Mouse (Mus musculus) C2C12 (cell line): Measurements from ENCODE around the gene Polr3g. TPM values are rescaled to one million over a fixed set of nuclear protein-coding genes. Genes with fewer than 3 reads are reported as not detected.

Experiments used
- H3K27me3 ChIP-seq: one replicate; pipeline ENCODE4 v1.6.1; 2011; ENCODE audit not compliant: control insufficient read depth, insufficient read depth, insufficient read length
- H3K36me3 ChIP-seq: one replicate; pipeline ENCODE4 v1.6.1; 2011; ENCODE audit not compliant: control insufficient read depth, insufficient read depth
- H3K4me3 ChIP-seq: one replicate; pipeline ENCODE4 v1.5.1; 2011; ENCODE audit warnings: mild to moderate bottlenecking, control low read depth; ENCODE audit not compliant: poor library complexity, insufficient read depth, severe bottlenecking
- H3K79me2 ChIP-seq: one replicate; pipeline ENCODE4 v1.6.1; 2011; ENCODE audit not compliant: control insufficient read depth, insufficient read depth
- H3K79me3 ChIP-seq: one replicate; pipeline ENCODE4 v1.6.1; 2011; ENCODE audit warnings: low read depth, control low read depth
- H3ac ChIP-seq: one replicate; pipeline ENCODE3; 2011; ENCODE audit warnings: low read depth; ENCODE audit not compliant: control insufficient read depth, insufficient read length
- CEBPB ChIP-seq: IDR thresholded peaks from one replicate; pipeline ENCODE4 v1.6.1; 2011; ENCODE audit warnings: low read depth, mild to moderate bottlenecking, control low read depth, moderate library complexity
- CTCF ChIP-seq: IDR thresholded peaks from one replicate; pipeline ENCODE4 v1.5.1; 2011; ENCODE audit not compliant: control insufficient read depth, insufficient read depth, insufficient read length
- FOSL1 ChIP-seq: IDR thresholded peaks from one replicate; pipeline ENCODE4 v1.8.0; 2011; ENCODE audit warnings: mild to moderate bottlenecking, low read length; ENCODE audit not compliant: poor library complexity, insufficient read depth, severe bottlenecking
- MAX ChIP-seq: IDR thresholded peaks from one replicate; pipeline ENCODE4 v1.6.1; 2011; ENCODE audit warnings: mild to moderate bottlenecking, control low read depth
- MYOD1 ChIP-seq: IDR thresholded peaks from one replicate; pipeline ENCODE4 v1.6.1; 2011; ENCODE audit warnings: low read depth; ENCODE audit not compliant: control insufficient read depth, insufficient read length
- MYOG ChIP-seq: IDR thresholded peaks from one replicate; pipeline ENCODE4 v1.6.1; 2011; ENCODE audit not compliant: control insufficient read depth, insufficient read length; ENCODE audit errors: extremely low read depth
- USF1 ChIP-seq: IDR thresholded peaks from one replicate; pipeline ENCODE4 v1.6.1; 2011; ENCODE audit warnings: low read depth, mild to moderate bottlenecking, control low read depth, moderate library complexity
- polyA plus RNA-seq: library from polyadenylated mRNA; unstranded; fragments of >200 nt; fragmentation: generic; extraction: Trizol; gene quantifications from one replicate; pipeline ENCODE4 v1.2.1, GENCODE M21; 2012; ENCODE audit warnings: missing spikeins

Gene Polr3g
- polyA plus RNA-seq, 1 experiment, result 17.3 TPM

- no peak for TF ChIP-seq MYOG
- no peak for TF ChIP-seq CEBPB
- TF ChIP-seq MAX, result no peak
- TF ChIP-seq USF1, result no peak
- no peak for TF ChIP-seq CTCF
- no peak for TF ChIP-seq FOSL1
- TF ChIP-seq MYOD1, result no peak
- Histone ChIP-seq H3K4me3 (no peak overlapping the region), H3K27me3 (no peaks in the 10 kb centered on the region), H3K79me2 (peaks cover 83% of the 10 kb centered on the region), H3K36me3 (peaks cover 23% of the 10 kb centered on the region), H3ac (no peak overlapping the region), H3K79me3 (peaks cover 50% of the 10 kb centered on the region)
Observed at GRCm38 (mm10) chr13:81703148-81703547, 7.7 kb downstream of the Polr3g start.

GRCm38 (mm10) chr13:81694446-81694845, 16.4 kb downstream of the Polr3g start:
- Histone ChIP-seq H3ac (no peak overlapping the region), H3K4me3 (no peak overlapping the region), H3K79me3 (peaks cover 4% of the 10 kb centered on the region), H3K27me3 (no peaks in the 10 kb centered on the region), H3K79me2 (no peaks in the 10 kb centered on the region), H3K36me3 (peaks cover 49% of the 10 kb centered on the region)
- TF ChIP-seq MYOG (no peak), CTCF (no peak), FOSL1 (no peak), CEBPB (no peak), MYOD1 (no peak), MAX (no peak), USF1 (no peak)

- Histone ChIP-seq H3ac (no peak overlapping the region), H3K79me2 (no peaks in the 10 kb centered on the region), H3K27me3 (no peaks in the 10 kb centered on the region), H3K79me3 (no peaks in the 10 kb centered on the region), H3K36me3 (peaks cover 50% of the 10 kb centered on the region), H3K4me3 (no peak overlapping the region)
- TF ChIP-seq MYOG (no peak), FOSL1 (no peak), USF1 (no peak), CEBPB (no peak), MAX (no peak), CTCF (no peak), MYOD1 (no peak)
Observed at GRCm38 (mm10) chr13:81691606-81692005, 19.2 kb downstream of the Polr3g start.

- no peak overlapping the region for H3ac ChIP-seq
- H3K27me3 ChIP-seq, result no peaks in the 10 kb centered on the region
- no peaks in the 10 kb centered on the region for H3K79me2 ChIP-seq
- H3K79me3 ChIP-seq, result no peaks in the 10 kb centered on the region
- H3K36me3 ChIP-seq, result peaks cover 52% of the 10 kb centered on the region
- no peak overlapping the region for H3K4me3 ChIP-seq
- TF ChIP-seq FOSL1 (no peak), MAX (peak; percentile 51), MYOD1 (peak; percentile 97), USF1 (peak; percentile 66)
Observed at GRCm38 (mm10) chr13:81690477-81690876, 20.3 kb downstream of the Polr3g start.

GRCm38 (mm10) chr13:81689587-81689986, 21.2 kb downstream of the Polr3g start:
- no peaks in the 10 kb centered on the region for H3K79me2 ChIP-seq
- H3K36me3 ChIP-seq, result peaks cover 53% of the 10 kb centered on the region
- H3K27me3 ChIP-seq, result no peaks in the 10 kb centered on the region
- H3ac ChIP-seq, result no peak overlapping the region
- no peaks in the 10 kb centered on the region for H3K79me3 ChIP-seq
- TF ChIP-seq MAX (no peak), USF1 (no peak), CTCF (no peak), FOSL1 (no peak), MYOG (no peak), CEBPB (no peak), MYOD1 (no peak)
- H3K4me3 ChIP-seq, result no peak overlapping the region

- Histone ChIP-seq H3K79me2 (no peaks in the 10 kb centered on the region), H3ac (no peak overlapping the region), H3K36me3 (peaks cover 63% of the 10 kb centered on the region), H3K4me3 (no peak overlapping the region), H3K27me3 (no peaks in the 10 kb centered on the region), H3K79me3 (no peaks in the 10 kb centered on the region)
- peak; percentile 76 for TF ChIP-seq FOSL1
- no peak for TF ChIP-seq CEBPB
- TF ChIP-seq USF1, result peak; percentile 11
- peak; percentile 9 for TF ChIP-seq MYOD1
- no peak for TF ChIP-seq MYOG
Observed at GRCm38 (mm10) chr13:81684884-81685283, 25.9 kb downstream of the Polr3g start.
